20 mouse cellular contexts compared by ENCODE assay signal in genomic region chr1:53782956-53783355, GRCm38 (mm10). TPM values are rescaled to one million over a fixed set of nuclear protein-coding genes. Genes with fewer than 3 reads are reported as not detected.
DNase-seq lines count a peak whose midpoint lies in the region; ATAC-seq and TF ChIP-seq lines count a peak whose summit lies in the region.
"Had no signal": no experiment of that assay in that cellular context is flagged by ENCODE, and none has a peak within 500 bp of the region (broad histone marks: within the 10 kb centered on the region; RNA-seq: fewer than 3 reads in every experiment).

No protein-coding gene starts in this region.

- H3K79me2 ChIP-seq in MEL (ENCODE audit: control insufficient read depth, insufficient read depth, low read length, poor library complexity) (peaks cover 18% of the 10 kb centered on the region), macrophage (ENCODE audit: inconsistent target) (peaks cover 67% of the 10 kb centered on the region)

- no peaks in the 10 kb centered on the region for H3K36me3 ChIP-seq in lung, embryonic 14.5 days (ENCODE audit: insufficient read depth)
- H3K36me3 ChIP-seq in MEL (ENCODE audit: control insufficient read depth in 1 of 2, insufficient read depth in 2 of 2, low read length in 2 of 2): peaks cover 0 to 23% of the 10 kb centered on the region in 2 experiments; a peak in 2 of 4 replicates
- no peaks in the 10 kb centered on the region for H3K36me3 ChIP-seq in macrophage (ENCODE audit: inconsistent target)
- no peaks in the 10 kb centered on the region for H3K36me3 ChIP-seq in hindbrain, embryonic 13.5 days
- H3K36me3 ChIP-seq: embryonic facial prominence, embryonic 10.5 days; hindbrain, embryonic 15.5 days; midbrain, embryonic 13.5 days had no signal

- no peaks in the 10 kb centered on the region for H3K27me3 ChIP-seq in lung, embryonic 14.5 days (ENCODE audit: insufficient read depth, low read length)
- no peaks in the 10 kb centered on the region for H3K27me3 ChIP-seq in MEL (ENCODE audit: control insufficient read depth in 1 of 2, insufficient read depth in 2 of 2, low read length in 2 of 2)
- H3K27me3 ChIP-seq in hindbrain, embryonic 13.5 days: no peaks in the 10 kb centered on the region
- H3K27me3 ChIP-seq: hindbrain, embryonic 15.5 days; midbrain, embryonic 13.5 days had no signal

- no peaks in the 10 kb centered on the region for H3K4me1 ChIP-seq in lung, embryonic 14.5 days (ENCODE audit: insufficient read depth)
- H3K4me1 ChIP-seq in MEL (ENCODE audit: control insufficient read depth in 1 of 2, insufficient read depth in 2 of 2, low read length in 2 of 2): peaks cover 7 to 14% of the 10 kb centered on the region in 2 experiments
- H3K4me1 ChIP-seq in hindbrain, embryonic 13.5 days (replicated peaks): peaks cover 8% of the 10 kb centered on the region
- H3K4me1 ChIP-seq: embryonic facial prominence, embryonic 10.5 days had no signal

- no peak for ATAC-seq in lung, embryonic 14.5 days (ENCODE audit: insufficient read depth)
- no peak for ATAC-seq in hindbrain, embryonic 13.5 days (ENCODE audit: low FRiP score)
- ATAC-seq: forebrain, postnatal 0 days; midbrain, embryonic 13.5 days had no signal

- H3K9me3 ChIP-seq in lung, embryonic 14.5 days (ENCODE audit: low read depth, low read length): no peaks in the 10 kb centered on the region
- H3K9me3 ChIP-seq in MEL (replicated peaks; ENCODE audit: insufficient read depth, low read length): no peaks in the 10 kb centered on the region
- H3K9me3 ChIP-seq in hindbrain, embryonic 13.5 days: no peaks in the 10 kb centered on the region
- H3K9me3 ChIP-seq: embryonic facial prominence, embryonic 10.5 days; hindbrain, embryonic 15.5 days; midbrain, embryonic 13.5 days had no signal

- no peak overlapping the region for H3K27ac ChIP-seq in lung, embryonic 14.5 days (ENCODE audit: low read depth)
- H3K27ac ChIP-seq in MEL (ENCODE audit: control insufficient read depth, low read depth, low read length) (peak overlapping the region; percentile 22; the same call in 1 of the 2 replicates), macrophage (0 out of 2 replicates have a peak overlapping the region, but pooled peaks have one; percentile 73)
- H3K27ac ChIP-seq in hindbrain, embryonic 13.5 days: no peak overlapping the region
- H3K27ac ChIP-seq: embryonic facial prominence, embryonic 10.5 days; hindbrain, embryonic 15.5 days; midbrain, embryonic 13.5 days had no signal

- WGBS in lung, embryonic 14.5 days: 89% methylated on average over 1 of the region's 1 CpGs
- WGBS in macrophage (ENCODE audit: missing documents): 100% methylated on average over 1 of the region's 1 CpGs
- WGBS in hindbrain, embryonic 13.5 days: 95% methylated on average over 1 of the region's 1 CpGs

- DNase-seq in lung, embryonic 14.5 days: peak; percentile 47
- no peak for DNase-seq in lung, postnatal 10 days
- DNase-seq in MEL (ENCODE audit: low read depth, low spot score): peak; percentile 57
- DNase-seq in induced T-regulatory cell, adult 2 months (ENCODE audit: low read depth): peak; percentile 61
- no peak for DNase-seq in adrenal gland, postnatal 36 days
- no peak for DNase-seq in right cerebral cortex, adult 2 months (ENCODE audit: low spot score in 2 of 2)
- DNase-seq: adrenal gland, adult 8-10 months; cerebellum, adult 2 months; forebrain, postnatal 0 days; heart, adult 11 months; heart, postnatal 10 days; kidney, adult 18-20 months; kidney, postnatal 10 days; lung, postnatal 4 days; thymus, adult 18-20 months had no signal

- TF ChIP-seq POLR2A in MEL (IDR thresholded peaks at IDR 0.05; ENCODE audit: control insufficient read depth in 1 of 2, insufficient read depth in 1 of 2, low read depth in 1 of 2, low read length in 2 of 2, poor library complexity in 1 of 2): no peak

- TF ChIP-seq CTCF in lung, embryonic 14.5 days (IDR thresholded peaks at IDR 0.05; ENCODE audit: low read depth): no peak
- no peak for TF ChIP-seq CTCF in MEL (IDR thresholded peaks at IDR 0.05 in 2 of 3, conservative IDR thresholded peaks at IDR 0.05 in 1 of 3; ENCODE audit: control insufficient read depth in 1 of 3, insufficient read depth in 1 of 3, low read depth in 2 of 3, low read length in 3 of 3, poor library complexity in 1 of 3, severe bottlenecking in 1 of 3)

- H3K4me3 ChIP-seq in lung, embryonic 14.5 days (ENCODE audit: low read depth, low read length): no peak overlapping the region
- H3K4me3 ChIP-seq in MEL (ENCODE audit: control insufficient read depth in 1 of 2, insufficient read depth in 1 of 2, low read depth in 2 of 2, low read length in 2 of 2): no peak overlapping the region
- H3K4me3 ChIP-seq in macrophage (ENCODE audit: inconsistent target): peak overlapping the region; percentile 90
- no peak overlapping the region for H3K4me3 ChIP-seq in hindbrain, embryonic 13.5 days
- H3K4me3 ChIP-seq: embryonic facial prominence, embryonic 10.5 days; hindbrain, embryonic 15.5 days; midbrain, embryonic 13.5 days had no signal

- H3K4me2 ChIP-seq in lung, embryonic 14.5 days: no peak overlapping the region
- no peak overlapping the region for H3K4me2 ChIP-seq in hindbrain, embryonic 13.5 days
- H3K4me2 ChIP-seq: hindbrain, embryonic 15.5 days; midbrain, embryonic 13.5 days had no signal

- no peak overlapping the region for H3K9ac ChIP-seq in lung, embryonic 14.5 days
- no peak overlapping the region for H3K9ac ChIP-seq in MEL (ENCODE audit: control insufficient read depth, low read depth, low read length, poor library complexity, severe bottlenecking)
- no peak overlapping the region for H3K9ac ChIP-seq in hindbrain, embryonic 13.5 days
- H3K9ac ChIP-seq: forebrain, postnatal 0 days; hindbrain, embryonic 15.5 days; midbrain, embryonic 13.5 days had no signal

- peak in 1 of 2 experiments; percentile 3; a peak in 1 of 4 replicates for TF ChIP-seq EP300 in MEL (IDR thresholded peaks at IDR 0.05; ENCODE audit: low read depth in 1 of 2, low read length in 2 of 2)

- TF ChIP-seq RAD21 in MEL (IDR thresholded peaks at IDR 0.05; ENCODE audit: low read depth, low read length): no peak

TF ChIP-seq in MEL, 35 proteins besides CTCF, POLR2A, EP300 and RAD21:
- TF ChIP-seq TAL1 (IDR thresholded peaks at IDR 0.05; ENCODE audit: low read length) (no peak), E2F4 (IDR thresholded peaks at IDR 0.05; ENCODE audit: borderline replicate concordance, low read depth, low read length) (no peak), ZNF384 (IDR thresholded peaks at IDR 0.05; ENCODE audit: low read depth, low read length) (no peak), KAT2A (conservative IDR thresholded peaks at IDR 0.05; ENCODE audit: low read depth, low read length) (no peak), CHD1 (IDR thresholded peaks at IDR 0.05; ENCODE audit: low read depth, low read length) (no peak), NRF1 (IDR thresholded peaks at IDR 0.05; ENCODE audit: insufficient read depth, low read depth, low read length, poor library complexity, severe bottlenecking) (no peak), TBP (IDR thresholded peaks at IDR 0.05; ENCODE audit: low read depth, low read length) (no peak), ETS1 (IDR thresholded peaks at IDR 0.05; ENCODE audit: low read depth, low read length) (no peak), ELF1 (IDR thresholded peaks at IDR 0.05; ENCODE audit: low read depth, low read length) (no peak), RCOR1 (IDR thresholded peaks at IDR 0.05; ENCODE audit: low read depth, low read length) (no peak), JUND (IDR thresholded peaks at IDR 0.05; ENCODE audit: low read depth, low read length) (no peak), USF1 (IDR thresholded peaks at IDR 0.05; ENCODE audit: low read depth, low read length) (no peak), SMC3 (IDR thresholded peaks at IDR 0.05; ENCODE audit: low read depth, low read length) (no peak), MAZ (IDR thresholded peaks at IDR 0.05; ENCODE audit: low read depth, low read length) (no peak), MAFK (IDR thresholded peaks at IDR 0.05; ENCODE audit: borderline replicate concordance, low read depth, low read length) (no peak), UBTF (IDR thresholded peaks at IDR 0.05; ENCODE audit: borderline replicate concordance, insufficient read depth, low read depth, low read length) (no peak), ZMIZ1 (IDR thresholded peaks at IDR 0.05; ENCODE audit: low read depth, low read length) (no peak), CHD2 (IDR thresholded peaks at IDR 0.05; ENCODE audit: low read length) (no peak), GABPA (IDR thresholded peaks at IDR 0.05; ENCODE audit: low read depth, low read length) (no peak), GATA1 (IDR thresholded peaks at IDR 0.05; ENCODE audit: low read depth, low read length) (no peak)

RNA-seq across cellular contexts. Expression of gene Stk17b, which starts 2.1 kb away (rescaled TPM):
- 15.0 and 16.7 TPM in 2 replicates for polyA plus RNA-seq in lung, embryonic 14.5 days (2014; fragmentation: Nextera tagmentation; extraction: Ambion mirVana)
- total RNA-seq in MEL (2012; rRNA removed): 6.4 and 8.6 TPM in 2 replicates
- polyA plus RNA-seq in MEL (2012; ENCODE audit: insufficient read depth in 1 of 2, insufficient read length in 2 of 2, low read depth in 1 of 2, low replicate concordance in 2 of 2, missing spikeins in 1 of 2): 1 to 10 TPM in 1 of 2 experiments, not detected in 1; 8.0 TPM
- 100 to 1,000 TPM in 3 of 26 experiments, 10 to 100 TPM in 23; 17.8 to 199 (median 53.6) TPM for total RNA-seq in macrophage (2018; cell fraction: chromatin; rRNA removed)
- 10 to 100 TPM; 35.9 to 96.2 (median 56.5) TPM for total RNA-seq in macrophage (2018; cell fraction: cytosol; rRNA removed)
- 100 to 1,000 TPM in 5 of 26 experiments, 10 to 100 TPM in 21; 20.2 to 163 (median 49.6) TPM for total RNA-seq in macrophage (2018; cell fraction: nucleus; rRNA removed)
- polyA plus RNA-seq in macrophage (2018): 43.6 to 76.9 TPM (median 51.4 TPM) in 3 replicates
- 10 to 100 TPM; 12.2 to 14.8 TPM for total RNA-seq in adrenal gland, postnatal 36 days (2021)
- 5.0 and 5.5 TPM in 2 replicates for polyA plus RNA-seq in hindbrain, embryonic 13.5 days (2015; fragmentation: Nextera tagmentation; extraction: Ambion mirVana)

Comparison
In these comparisons a context has a peak if more than half of its experiments do, and no peak if none do; other contexts are left out.
1. DNase-seq: peak in lung, embryonic 14.5 days (single experiment), MEL (single experiment) and induced T-regulatory cell, adult 2 months (single experiment); none in lung, postnatal 10 days (single experiment), adrenal gland, postnatal 36 days (0 of 2) and right cerebral cortex, adult 2 months (0 of 2).
2. H3K27ac ChIP-seq: peak in MEL (single experiment) and macrophage (single experiment); none in lung, embryonic 14.5 days (single experiment) and hindbrain, embryonic 13.5 days (single experiment).